ENCODE assay signal across 11 mouse cellular contexts in the genomic region with DNA sequence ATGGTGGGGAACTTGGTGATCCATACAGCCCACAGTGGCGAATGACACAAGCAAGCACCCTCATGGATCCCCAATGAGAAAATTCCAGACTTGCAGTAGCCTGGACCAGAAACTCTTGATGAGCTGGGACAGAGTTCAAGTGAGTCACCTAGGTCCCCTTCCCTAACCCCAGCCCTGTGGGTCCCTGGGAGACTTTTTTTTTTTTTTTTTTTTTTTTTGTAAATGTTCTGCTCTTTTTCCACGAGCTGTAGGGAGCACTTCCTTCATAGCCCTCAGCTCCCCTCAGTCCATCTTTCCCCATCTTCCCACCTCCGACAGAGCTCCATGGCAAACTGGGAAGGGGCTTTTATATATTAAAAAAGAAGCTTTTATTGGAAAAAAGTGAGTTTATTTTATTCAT. TPM values are rescaled to one million over a fixed set of nuclear protein-coding genes. Genes with fewer than 3 reads are reported as not detected.
A peak's percentile ranks its signal among the peaks of the same experiment; 100 is the strongest.
DNase-seq lines count a peak whose midpoint lies in the region; ATAC-seq lines count a peak whose summit lies in the region.
"Had no signal": no experiment of that assay in that cellular context is flagged by ENCODE, and none has a peak within 500 bp of the region (broad histone marks: within the 10 kb centered on the region; RNA-seq: fewer than 3 reads in every experiment).

No protein-coding gene starts in this region.

- H3K27ac ChIP-seq in kidney, embryonic 14.5 days (ENCODE audit: low read depth, low read length) = no peak overlapping the region
- peak overlapping the region; percentile 100 for H3K27ac ChIP-seq in embryonic facial prominence, embryonic 10.5 days (replicated peaks)
- H3K27ac ChIP-seq in forebrain, embryonic 15.5 days (replicated peaks) = no peak overlapping the region
- H3K27ac ChIP-seq in limb, embryonic 15.5 days = no peak overlapping the region
- H3K27ac ChIP-seq: liver, embryonic 14.5 days had no signal

- H3K4me2 ChIP-seq in kidney, embryonic 14.5 days (replicated peaks; ENCODE audit: low read depth, low read length) = peak overlapping the region; percentile 81
- peak overlapping the region; percentile 88 for H3K4me2 ChIP-seq in forebrain, embryonic 15.5 days (replicated peaks)
- H3K4me2 ChIP-seq in limb, embryonic 15.5 days = peak overlapping the region; percentile 75; the same call in 1 of the 2 replicates

- H3K36me3 ChIP-seq in kidney, embryonic 14.5 days (ENCODE audit: control insufficient read depth, insufficient read depth, low read length) = peaks cover 15% of the 10 kb centered on the region
- peaks cover 46% of the 10 kb centered on the region for H3K36me3 ChIP-seq in embryonic facial prominence, embryonic 10.5 days (replicated peaks)
- no peaks in the 10 kb centered on the region; the same call in 1 of the 2 replicates for H3K36me3 ChIP-seq in forebrain, embryonic 15.5 days
- peaks cover 13% of the 10 kb centered on the region for H3K36me3 ChIP-seq in limb, embryonic 15.5 days

- DNase-seq in kidney, adult 9 months = no peak
- no peak for DNase-seq in embryonic facial prominence, embryonic 10.5 days (ENCODE audit: low spot score)
- DNase-seq in spleen, postnatal 4 days (ENCODE audit: low spot score in 2 of 2) = no peak
- no peak for DNase-seq in lung, adult 18-20 months
- no peak for DNase-seq in gastrocnemius, postnatal 36 days

- H3K4me3 ChIP-seq in kidney, embryonic 14.5 days (ENCODE audit: low read length) = peak overlapping the region; percentile 88
- peak overlapping the region; percentile 97 for H3K4me3 ChIP-seq in embryonic facial prominence, embryonic 10.5 days
- H3K4me3 ChIP-seq in forebrain, embryonic 15.5 days = peak overlapping the region; percentile 75; the same call in 1 of the 2 replicates
- H3K4me3 ChIP-seq in limb, embryonic 15.5 days = 0 out of 2 replicates have a peak overlapping the region, but pooled peaks have one; percentile 64

- peak overlapping the region; percentile 97; the same call in 1 of the 2 replicates for H3K9ac ChIP-seq in kidney, embryonic 14.5 days (ENCODE audit: low read depth, low read length)
- peak overlapping the region; percentile 41; the same call in 1 of the 2 replicates for H3K9ac ChIP-seq in forebrain, embryonic 15.5 days (replicated peaks)
- no peak overlapping the region for H3K9ac ChIP-seq in limb, embryonic 15.5 days
- H3K9ac ChIP-seq: liver, embryonic 14.5 days had no signal

- ATAC-seq in kidney, embryonic 14.5 days (ENCODE audit: low FRiP score, low TSS enrichment) = no peak
- no peak for ATAC-seq in forebrain, embryonic 15.5 days (replicated peaks)
- ATAC-seq in limb, embryonic 15.5 days (ENCODE audit: insufficient number of reproducible peaks, low FRiP score, low TSS enrichment, low read depth) = no peak

- no peaks in the 10 kb centered on the region for H3K9me3 ChIP-seq in kidney, embryonic 14.5 days (ENCODE audit: control insufficient read depth, low read length)
- no peaks in the 10 kb centered on the region for H3K9me3 ChIP-seq in embryonic facial prominence, embryonic 10.5 days
- H3K9me3 ChIP-seq in forebrain, embryonic 15.5 days = no peaks in the 10 kb centered on the region
- H3K9me3 ChIP-seq in limb, embryonic 15.5 days = no peaks in the 10 kb centered on the region

- peaks cover 29% of the 10 kb centered on the region for H3K4me1 ChIP-seq in kidney, embryonic 14.5 days (ENCODE audit: control insufficient read depth, insufficient read depth, low read length)
- H3K4me1 ChIP-seq in embryonic facial prominence, embryonic 10.5 days = peaks cover 63% of the 10 kb centered on the region
- peaks cover 37% of the 10 kb centered on the region for H3K4me1 ChIP-seq in forebrain, embryonic 15.5 days
- H3K4me1 ChIP-seq in limb, embryonic 15.5 days = peaks cover 53% of the 10 kb centered on the region

- intact Hi-C loops in gastrocnemius, postnatal 36 days (cut with DNase I) = loop anchor here (10.0 kb wide), 1 partner anchor 225 kb away; no protein-coding TSS in a partner anchor

- H3K27me3 ChIP-seq in kidney, embryonic 14.5 days (ENCODE audit: control insufficient read depth, insufficient read depth, low read length) = no peaks in the 10 kb centered on the region
- H3K27me3 ChIP-seq in embryonic facial prominence, embryonic 10.5 days (replicated peaks; ENCODE audit: low read depth, poor library complexity, severe bottlenecking) = peaks cover 16% of the 10 kb centered on the region
- H3K27me3 ChIP-seq in forebrain, embryonic 15.5 days = peaks cover 4% of the 10 kb centered on the region
- H3K27me3 ChIP-seq in limb, embryonic 15.5 days = peaks cover 13% of the 10 kb centered on the region

- WGBS in kidney, embryonic 14.5 days = 55% methylated on average over 3 of the region's 3 CpGs
- 62% methylated on average over 3 of the region's 3 CpGs for WGBS in embryonic facial prominence, embryonic 10.5 days
- 46% methylated on average over 3 of the region's 3 CpGs for WGBS in forebrain, embryonic 15.5 days
- 56% methylated on average over 3 of the region's 3 CpGs for WGBS in limb, embryonic 15.5 days

RNA-seq across cellular contexts. Expression of a gene that starts 2.4 kb away (rescaled TPM):
- polyA plus RNA-seq in kidney, embryonic 14.5 days (2014; fragmentation: Nextera tagmentation; extraction: Ambion mirVana) = not detected in 2 replicates
- 0.74 and 1.4 TPM in 2 replicates for polyA plus RNA-seq in embryonic facial prominence, embryonic 10.5 days (2016; fragmentation: Nextera tagmentation; extraction: Ambion mirVana)
- polyA plus RNA-seq in forebrain, embryonic 15.5 days (2015; fragmentation: Nextera tagmentation; extraction: Ambion mirVana) = 1.5 and 1.8 TPM in 2 replicates
- polyA plus RNA-seq in limb, embryonic 15.5 days (2015; fragmentation: Nextera tagmentation; extraction: Ambion mirVana) = 0.20 and 0.29 TPM in 2 replicates
- total RNA-seq in gastrocnemius, postnatal 36 days (2021) = not detected
- total RNA-seq: heart, adult 8-10 months had no signal

RNA-seq across cellular contexts. Expression of a gene that starts 2.6 kb away (rescaled TPM):
- 1,361 and 1,922 TPM in 2 replicates for polyA plus RNA-seq in kidney, embryonic 14.5 days (2014; fragmentation: Nextera tagmentation; extraction: Ambion mirVana)
- 2,212 and 2,218 TPM in 2 replicates for polyA plus RNA-seq in embryonic facial prominence, embryonic 10.5 days (2016; fragmentation: Nextera tagmentation; extraction: Ambion mirVana)
- 347 and 357 TPM in 2 replicates for polyA plus RNA-seq in forebrain, embryonic 15.5 days (2015; fragmentation: Nextera tagmentation; extraction: Ambion mirVana)
- polyA plus RNA-seq in limb, embryonic 15.5 days (2015; fragmentation: Nextera tagmentation; extraction: Ambion mirVana) = 899 and 1,046 TPM in 2 replicates
- total RNA-seq in gastrocnemius, postnatal 36 days (2021) = 1 to 10 TPM; 1.4 to 4.3 TPM

RNA-seq across cellular contexts. Expression of a gene that starts 16.0 kb away (rescaled TPM):
- 0.31 and 0.49 TPM in 2 replicates for polyA plus RNA-seq in kidney, embryonic 14.5 days (2014; fragmentation: Nextera tagmentation; extraction: Ambion mirVana)
- polyA plus RNA-seq in embryonic facial prominence, embryonic 10.5 days (2016; fragmentation: Nextera tagmentation; extraction: Ambion mirVana) = 0.23 and 0.41 TPM in 2 replicates
- 0.15 and 0.32 TPM in 2 replicates for polyA plus RNA-seq in forebrain, embryonic 15.5 days (2015; fragmentation: Nextera tagmentation; extraction: Ambion mirVana)
- polyA plus RNA-seq in limb, embryonic 15.5 days (2015; fragmentation: Nextera tagmentation; extraction: Ambion mirVana) = 0.45 TPM in 2 replicates
- total RNA-seq in gastrocnemius, postnatal 36 days (2021) = not detected
- total RNA-seq: adrenal gland, adult 2 months; heart, adult 8-10 months had no signal
- polyA plus RNA-seq: adrenal gland, adult 2 months had no signal

RNA-seq across cellular contexts. Expression of a gene that starts 46.2 kb away (rescaled TPM):
- polyA plus RNA-seq in kidney, embryonic 14.5 days (2014; fragmentation: Nextera tagmentation; extraction: Ambion mirVana) = 35.6 and 57.5 TPM in 2 replicates
- 42.1 and 45.0 TPM in 2 replicates for polyA plus RNA-seq in embryonic facial prominence, embryonic 10.5 days (2016; fragmentation: Nextera tagmentation; extraction: Ambion mirVana)
- 27.6 and 28.2 TPM in 2 replicates for polyA plus RNA-seq in forebrain, embryonic 15.5 days (2015; fragmentation: Nextera tagmentation; extraction: Ambion mirVana)
- polyA plus RNA-seq in limb, embryonic 15.5 days (2015; fragmentation: Nextera tagmentation; extraction: Ambion mirVana) = 30.9 and 35.9 TPM in 2 replicates
- 10 to 100 TPM; 28.1 to 35.5 TPM for total RNA-seq in gastrocnemius, postnatal 36 days (2021)
